Mouse (Mus musculus) cerebellum, adult (tissue): Measurements from ENCODE around the gene Srp14.

Source experiments
- ATAC-seq: cut with Nextera tagmentation; 2 replicates; pipeline ENCODE4 v1.9.2; 2017; ENCODE audit warnings: mild to moderate bottlenecking, moderate library complexity, mixed read lengths; ENCODE audit not compliant: insufficient number of reproducible peaks, low FRiP score, low TSS enrichment

Srp14 gene

GRCm38 (mm10) chr2:118445696-118446674 is 33.5 kb downstream of the Srp14 start:
- ATAC-seq, result no peak

- no peak for ATAC-seq
These were observed 36.8 kb downstream of the Srp14 start for GRCm38 (mm10) chr2:118442723-118443122.

GRCm38 (mm10) chr2:118442172-118442571 is 37.3 kb downstream of the Srp14 start:
- no peak for ATAC-seq

- ATAC-seq, result no peak
These were observed 47.9 kb downstream of the Srp14 start for GRCm38 (mm10) chr2:118431589-118431988.

- no peak for ATAC-seq
These were observed 48.9 kb downstream of the Srp14 start for GRCm38 (mm10) chr2:118430630-118431029.

GRCm38 (mm10) chr2:118429297-118429696 is 50.2 kb downstream of the Srp14 start:
- no peak for ATAC-seq

GRCm38 (mm10) chr2:118428296-118428695 is 51.2 kb downstream of the Srp14 start:
- ATAC-seq, result no peak
